Mouse (Mus musculus): ENCODE measurements at regions not wholly inside any gene's neighbourhood (a gene's known extent, or its start where the extent isn't known, plus 50 kb on each side); places are given as distances from the start of the nearest gene placed in this dataset.
"Not testable (repeated sequence)": the region's sequence is repeated elsewhere in the genome, so short reads cannot be mapped to it uniquely, and the experiment has no call there.

DNA sequence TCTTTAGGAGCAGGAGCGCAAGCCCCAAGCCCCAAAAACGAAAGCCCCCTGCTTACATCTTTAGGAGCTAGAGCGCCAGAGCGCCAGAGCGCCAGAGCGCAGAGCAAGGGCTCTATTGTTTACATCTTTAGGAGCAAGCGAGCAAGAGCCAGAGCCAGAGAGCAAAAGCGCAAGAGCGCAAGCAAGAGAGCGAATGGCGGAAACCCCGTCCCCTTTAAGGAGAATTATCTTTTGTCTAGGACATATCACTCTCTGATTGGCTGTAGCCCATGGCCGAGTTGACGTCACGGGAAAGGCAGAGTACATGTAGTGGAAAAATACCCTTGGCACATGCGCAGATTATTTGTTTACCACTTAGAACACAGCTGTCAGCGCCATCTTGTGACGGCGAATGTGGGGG lies 269.7 kb upstream of the Smim15 start:
- DNase-seq (ENCODE audit: low spot score): not testable (repeated sequence)

DNA sequence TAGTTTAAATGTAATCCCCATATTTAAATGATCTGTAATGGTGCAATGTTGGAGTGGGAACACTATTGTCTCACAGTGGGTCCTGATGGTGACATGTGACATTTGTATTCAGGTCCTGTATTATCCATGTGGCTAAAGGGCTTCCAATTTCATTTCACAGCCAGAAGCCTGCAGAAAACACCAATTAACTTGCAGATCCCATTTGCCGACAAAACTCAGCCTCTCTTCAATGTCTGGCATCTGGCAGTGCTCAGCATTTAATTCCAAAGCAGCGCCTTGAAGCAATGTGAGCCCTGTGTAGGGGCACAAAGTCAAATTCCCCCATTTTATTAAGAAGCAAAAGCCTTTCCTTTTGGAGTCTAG lies 277.0 kb upstream of the Smim15 start:
- no peak for DNase-seq (ENCODE audit: low spot score)

DNA sequence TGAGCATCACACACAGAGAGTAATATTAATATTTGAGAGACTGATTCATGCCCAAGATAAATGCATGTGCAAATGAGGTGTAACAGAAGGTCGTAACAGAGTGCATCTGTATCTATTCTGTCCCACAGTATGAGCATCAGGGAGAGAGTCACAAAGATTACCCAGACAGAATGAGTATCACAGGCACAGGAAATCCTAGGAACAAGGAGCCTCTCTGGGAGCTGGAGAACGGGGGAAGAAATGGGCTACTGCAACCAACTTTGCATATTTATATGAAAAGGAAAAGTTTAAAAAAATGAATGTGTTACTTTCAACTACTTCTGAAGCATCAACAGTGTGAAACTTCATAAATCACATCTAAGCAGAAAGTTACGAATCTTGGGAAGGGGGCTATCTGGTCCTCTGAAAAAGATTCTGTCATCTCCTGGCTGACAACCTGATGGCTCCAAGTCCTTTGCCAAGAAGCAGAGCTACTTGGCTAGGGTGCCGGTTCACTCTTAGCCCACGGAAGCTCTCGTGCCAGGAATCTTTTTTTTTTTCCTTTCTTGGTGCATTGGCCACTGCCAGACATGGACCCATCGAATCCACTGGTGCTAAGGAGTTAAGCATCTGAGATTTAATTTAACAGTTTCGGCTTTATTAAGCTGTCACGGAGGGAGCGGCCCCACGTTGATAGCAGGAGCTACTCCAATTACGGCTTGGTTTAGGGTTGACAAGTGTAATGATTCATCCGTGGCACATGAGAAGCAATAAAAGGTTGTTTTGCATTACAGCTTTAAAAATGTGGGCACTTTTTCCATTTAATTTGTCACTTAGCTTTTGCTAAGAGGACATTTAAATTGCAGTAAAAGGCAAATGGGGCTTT lies 277.6 kb upstream of the Smim15 start:
- no peak for DNase-seq (ENCODE audit: low spot score)

DNA sequence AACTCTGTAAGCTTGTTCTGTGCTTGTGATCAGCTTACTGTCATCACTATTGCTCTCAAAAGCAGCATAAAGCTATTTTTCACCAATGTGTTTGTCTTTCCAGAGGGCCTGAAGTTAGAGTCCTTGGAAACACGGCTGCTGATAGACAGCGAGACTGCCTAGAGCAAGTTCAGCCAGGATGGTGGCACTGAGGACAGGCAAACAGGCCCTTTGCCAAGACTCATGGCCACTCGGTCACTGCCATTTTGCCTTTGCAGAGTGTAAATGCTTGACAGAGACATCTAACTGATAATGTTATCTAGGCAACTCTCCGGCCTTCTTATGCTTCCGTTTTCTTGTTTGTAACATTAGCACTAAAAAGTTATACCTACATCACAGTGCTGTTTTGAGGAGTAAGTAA lies 280.3 kb upstream of the Smim15 start:
- DNase-seq (ENCODE audit: low spot score): no peak

DNA sequence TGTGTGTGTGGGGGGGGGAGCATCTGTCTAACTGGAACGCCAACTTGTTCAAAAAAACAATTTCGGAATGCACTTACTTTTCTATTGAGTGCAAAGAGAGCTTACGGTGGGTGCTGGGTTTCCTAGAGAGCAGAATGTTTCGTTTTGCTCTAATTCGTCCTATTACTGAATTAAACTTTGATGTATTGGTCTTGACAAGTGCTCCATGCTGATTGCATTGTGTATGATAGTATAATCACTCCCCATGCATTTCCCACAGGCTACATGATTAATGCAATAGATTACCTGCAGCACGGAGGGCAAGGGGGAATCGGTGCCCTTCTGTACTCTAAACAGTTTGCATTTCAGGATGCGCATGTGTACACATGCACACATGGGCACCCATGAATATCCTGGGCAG lies 283.7 kb upstream of the Smim15 start:
- DNase-seq (ENCODE audit: low spot score): no peak

DNA sequence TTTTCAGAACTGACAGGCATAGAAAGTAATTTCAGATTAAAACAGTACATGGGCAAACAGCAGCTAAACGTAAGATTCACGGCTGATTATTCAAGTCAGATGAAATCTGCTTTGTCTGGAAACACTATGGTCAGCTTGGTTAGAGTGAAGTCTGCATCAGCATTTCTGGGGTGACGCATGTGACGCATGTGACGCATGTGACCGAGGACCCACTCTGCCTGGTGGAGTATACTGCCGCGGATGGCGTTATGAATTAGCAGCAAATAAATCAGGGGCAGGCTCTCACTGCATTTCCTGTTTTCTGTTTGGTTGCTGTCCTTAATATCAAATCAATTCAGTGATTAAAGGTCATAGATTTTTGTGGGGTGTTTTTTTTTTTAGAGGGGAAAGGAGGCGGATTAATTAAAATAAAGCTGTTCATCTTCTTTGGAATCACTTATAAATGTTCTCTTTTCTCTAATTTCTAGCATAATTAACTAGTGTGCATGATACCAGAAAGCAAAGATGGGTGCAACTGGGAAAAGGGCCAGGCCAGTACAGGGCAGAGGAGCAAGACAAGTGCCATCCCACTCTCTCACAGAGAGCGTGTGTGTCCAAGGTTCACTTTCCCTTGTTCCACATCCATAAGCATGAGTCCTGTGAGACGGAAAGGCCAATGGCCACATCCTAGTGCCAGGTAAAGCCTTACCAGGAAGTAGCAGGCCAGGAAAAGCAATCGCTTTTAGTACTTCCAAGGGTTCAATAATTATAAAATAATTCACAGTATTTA lies 285.7 kb upstream of the Smim15 start:
- no peak for DNase-seq (ENCODE audit: low spot score)

DNA sequence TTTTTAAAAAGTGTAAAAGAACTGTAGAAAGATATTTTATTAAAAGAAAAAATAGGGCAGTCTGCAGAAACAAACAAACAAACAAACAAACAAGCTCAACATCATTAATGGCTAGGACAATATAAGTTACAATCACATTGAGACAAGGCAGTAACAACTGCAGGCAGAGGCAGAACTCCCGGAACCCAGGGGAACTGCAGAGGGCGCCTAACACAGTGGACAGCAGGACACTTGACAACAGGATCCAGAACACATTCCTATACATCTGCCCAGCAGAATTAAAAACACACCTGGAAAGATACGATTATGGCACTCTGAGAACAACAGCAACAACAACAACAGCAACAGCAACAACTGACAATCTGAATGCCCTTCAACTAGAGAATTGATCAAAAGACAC lies 291.5 kb upstream of the Smim15 start:
- DNase-seq (ENCODE audit: low spot score): no peak

DNA sequence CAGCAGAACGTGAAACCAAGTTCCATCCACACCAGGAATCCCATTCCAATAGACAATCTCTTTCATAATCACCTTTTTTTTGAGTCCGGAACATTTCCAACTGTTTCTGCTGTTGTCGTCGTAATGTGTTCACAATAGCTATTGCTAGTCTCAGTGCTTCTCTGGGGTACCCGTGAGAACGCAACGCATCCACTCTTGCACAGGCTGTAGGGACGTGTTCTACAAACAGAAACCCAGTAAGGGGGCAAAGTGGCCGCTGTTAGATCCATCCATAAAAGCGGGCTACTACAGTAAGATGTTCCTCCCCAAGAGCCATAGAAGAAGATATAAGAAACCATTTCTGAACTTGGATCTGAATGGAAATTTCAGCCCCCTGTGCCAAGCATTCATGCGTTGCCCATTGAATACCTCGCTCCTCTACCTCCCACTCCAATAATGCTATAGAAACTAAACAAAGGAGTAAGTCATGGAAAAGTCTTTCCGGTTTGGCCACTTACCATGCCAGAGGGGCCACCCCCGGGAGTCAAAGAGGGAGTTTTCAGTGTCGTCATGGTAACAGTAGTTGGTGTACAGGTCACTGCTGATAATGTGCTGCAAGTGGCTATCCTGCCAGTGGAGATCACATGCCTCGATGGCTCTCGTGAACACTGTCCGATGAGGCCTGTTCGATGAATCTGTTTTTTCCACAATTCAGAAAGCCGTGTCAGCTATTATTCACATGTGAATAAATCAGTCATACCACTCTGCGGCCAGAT lies 300.6 kb upstream of the Smim15 start:
- no peak for DNase-seq (ENCODE audit: low spot score)

DNA sequence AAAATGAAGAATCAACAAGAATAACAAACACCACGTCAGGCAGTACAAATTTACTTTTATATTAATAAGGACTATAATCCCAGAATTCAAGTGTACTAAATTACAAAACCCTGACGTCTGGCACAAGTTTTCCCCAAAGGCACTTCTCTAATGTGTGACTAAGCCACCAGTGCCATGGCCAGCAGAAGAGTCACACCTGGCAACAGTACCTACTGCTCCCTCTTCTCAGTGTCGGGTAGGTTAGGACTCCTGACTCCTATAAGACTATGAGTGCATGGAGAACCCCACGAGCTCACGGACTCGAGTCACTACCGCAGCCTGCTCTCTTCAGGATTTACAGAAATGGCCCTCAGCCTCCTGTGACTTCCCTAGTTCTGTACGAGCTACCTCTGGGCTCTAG lies 307.7 kb upstream of the Smim15 start:
- no peak for DNase-seq (ENCODE audit: low spot score)

DNA sequence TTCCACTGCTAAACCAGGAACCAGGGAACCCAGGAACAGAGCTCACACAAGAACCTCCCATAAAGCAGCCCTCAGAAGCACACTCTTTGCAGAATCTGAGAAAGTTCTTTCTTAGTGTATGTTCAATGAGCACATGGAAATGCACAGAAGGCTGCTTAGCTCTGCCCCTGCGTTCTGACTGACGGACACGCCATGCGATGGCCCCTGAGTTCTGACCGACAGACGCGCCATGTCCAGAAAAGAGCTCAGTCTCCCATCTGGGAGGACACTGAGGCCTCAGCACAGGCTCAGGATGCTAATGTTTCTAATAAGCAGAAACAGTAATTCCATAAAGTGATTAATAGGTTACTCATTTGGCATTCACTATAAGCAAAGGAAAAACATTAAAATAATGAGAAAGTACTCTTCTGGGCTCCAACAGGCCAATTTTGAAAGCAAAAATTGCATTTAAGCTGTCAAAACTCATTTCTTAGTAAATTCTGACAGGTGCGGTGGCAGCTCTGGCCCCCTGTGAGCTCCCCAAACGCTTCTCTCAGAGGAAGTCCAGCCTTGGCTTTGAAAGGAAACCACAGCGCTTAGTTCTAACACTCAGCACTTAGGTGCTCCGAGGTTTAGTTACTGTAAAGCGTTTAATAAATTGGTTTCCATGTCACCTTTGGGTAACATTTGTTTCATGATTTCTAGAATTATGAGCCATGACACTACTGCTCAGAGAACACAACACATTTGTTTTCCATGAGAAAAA lies 309.9 kb upstream of the Smim15 start:
- DNase-seq (ENCODE audit: low spot score): peak; percentile 45

DNA sequence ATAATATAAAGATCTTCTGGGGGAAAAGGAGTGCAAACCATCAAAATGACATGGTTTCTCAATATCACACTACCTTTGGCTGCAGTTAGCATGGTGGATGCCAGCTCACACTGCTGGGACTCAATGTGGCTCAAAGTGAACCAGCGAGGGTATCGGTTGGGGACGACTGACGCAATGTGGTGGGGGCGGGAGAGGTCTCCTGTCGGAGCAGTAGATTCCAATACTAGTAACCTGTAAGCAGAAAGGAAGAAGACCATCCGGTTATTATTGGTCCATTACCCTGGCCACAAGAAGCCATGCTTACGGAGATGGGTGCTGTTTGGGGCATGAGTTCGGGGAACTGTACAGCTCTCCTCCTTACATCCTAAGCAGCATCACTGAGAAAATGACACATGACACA lies 313.3 kb upstream of the Smim15 start:
- DNase-seq (ENCODE audit: low spot score): no peak

DNA sequence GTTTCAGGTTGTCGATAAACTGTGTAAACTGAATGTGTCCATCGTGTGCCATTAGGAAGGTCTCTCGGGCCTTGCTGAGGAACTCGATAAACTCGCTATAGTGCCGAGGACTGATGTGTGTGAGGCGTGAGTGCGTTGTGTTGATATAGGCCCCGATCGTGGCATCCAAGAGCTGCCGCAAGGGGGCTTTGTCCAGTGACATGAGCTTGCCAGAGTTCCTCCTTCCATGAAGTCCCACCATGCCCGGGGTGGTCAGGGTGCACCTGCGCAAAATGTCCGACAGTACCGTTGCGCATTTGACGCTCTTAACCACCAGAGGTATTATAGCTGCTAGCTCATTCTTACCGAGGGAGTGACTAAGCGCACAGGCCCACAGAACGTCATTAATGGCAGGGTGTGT lies 317.8 kb upstream of the Smim15 start:
- no peak for DNase-seq (ENCODE audit: low spot score)

DNA sequence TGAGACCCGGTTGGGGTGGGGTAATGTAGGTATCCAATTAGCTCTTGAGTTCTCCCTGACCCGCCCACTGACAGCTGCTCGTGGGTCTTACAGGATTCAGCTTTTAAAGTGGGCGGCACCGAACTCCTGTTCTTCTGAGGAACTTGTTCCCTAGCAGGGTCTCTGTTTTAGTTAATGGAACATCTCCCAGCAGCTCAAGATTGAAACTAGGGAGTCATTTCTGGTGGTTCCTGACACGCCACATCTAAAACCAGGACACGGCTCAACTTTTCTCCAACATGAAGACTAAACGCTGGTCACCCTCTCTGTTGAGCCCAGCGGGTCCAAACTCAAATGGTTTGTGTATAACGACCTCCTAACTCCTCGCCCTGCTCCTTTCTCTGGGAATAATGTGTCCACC lies 322.3 kb upstream of the Smim15 start:
- DNase-seq (ENCODE audit: low spot score): no peak

DNA sequence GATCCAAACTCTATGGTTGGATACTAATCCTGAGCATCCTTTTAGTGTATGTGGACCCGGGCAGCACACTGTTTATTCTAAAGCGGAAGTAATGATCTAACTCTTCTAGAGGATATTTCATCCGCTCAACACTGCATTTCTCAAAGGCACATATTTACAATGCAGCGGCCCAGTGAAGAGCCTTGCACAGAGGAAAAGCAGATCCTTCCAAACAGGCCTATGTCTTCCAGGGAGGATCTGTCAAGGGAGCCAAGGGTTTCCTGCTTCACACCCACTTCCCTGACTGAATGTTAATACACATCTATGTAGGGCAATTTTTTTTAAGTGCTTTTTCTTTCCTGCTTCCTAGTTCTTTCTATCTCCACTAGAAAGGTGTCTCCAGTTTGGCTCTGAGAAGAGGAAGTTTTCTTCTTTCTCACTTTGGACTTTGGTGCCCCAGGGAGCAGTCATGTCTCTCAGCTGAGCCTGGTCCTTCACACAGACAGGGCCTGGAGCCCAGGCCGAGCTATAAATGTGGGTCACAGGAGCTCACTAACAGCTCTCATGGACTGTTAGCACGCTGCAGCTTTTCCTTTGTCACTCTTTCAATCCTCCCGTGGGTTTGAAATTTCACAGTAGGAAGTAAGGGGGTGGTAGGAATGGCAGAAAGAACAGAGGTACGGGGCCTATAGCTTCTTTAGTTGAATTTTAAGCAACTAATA lies 323.2 kb upstream of the Smim15 start:
- no peak for DNase-seq (ENCODE audit: low spot score)

DNA sequence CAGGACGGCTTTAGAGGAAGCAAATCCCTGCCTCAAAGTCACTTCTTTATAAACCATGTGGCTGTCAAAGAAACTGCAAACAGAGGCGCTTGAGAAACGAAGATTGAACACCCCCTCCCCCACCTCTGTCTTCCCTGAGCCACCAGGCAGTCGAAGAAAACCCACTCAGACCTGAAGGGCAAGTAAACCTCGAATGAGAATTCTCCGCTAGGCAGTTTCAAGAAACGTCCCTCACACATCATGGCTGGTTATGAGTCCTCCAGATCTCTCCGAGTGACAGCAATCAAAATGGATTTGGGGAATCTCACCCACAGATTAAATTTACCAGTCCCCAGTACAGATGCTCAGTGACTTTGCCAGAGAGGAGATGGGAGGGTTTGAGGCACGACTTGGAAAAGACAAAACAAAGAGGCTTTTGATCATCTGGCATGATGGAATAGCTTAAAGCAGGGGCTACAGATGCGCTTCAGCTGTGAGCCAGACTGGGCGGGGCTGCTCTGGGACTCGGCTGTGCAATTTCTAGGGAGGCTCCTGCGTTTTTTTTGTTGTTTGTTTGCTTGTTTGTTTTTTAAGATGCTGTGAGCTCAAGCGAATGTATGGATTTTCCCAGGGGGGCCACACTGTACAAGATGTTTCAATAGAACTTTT lies 325.1 kb upstream of the Smim15 start:
- DNase-seq (ENCODE audit: low spot score): no peak

DNA sequence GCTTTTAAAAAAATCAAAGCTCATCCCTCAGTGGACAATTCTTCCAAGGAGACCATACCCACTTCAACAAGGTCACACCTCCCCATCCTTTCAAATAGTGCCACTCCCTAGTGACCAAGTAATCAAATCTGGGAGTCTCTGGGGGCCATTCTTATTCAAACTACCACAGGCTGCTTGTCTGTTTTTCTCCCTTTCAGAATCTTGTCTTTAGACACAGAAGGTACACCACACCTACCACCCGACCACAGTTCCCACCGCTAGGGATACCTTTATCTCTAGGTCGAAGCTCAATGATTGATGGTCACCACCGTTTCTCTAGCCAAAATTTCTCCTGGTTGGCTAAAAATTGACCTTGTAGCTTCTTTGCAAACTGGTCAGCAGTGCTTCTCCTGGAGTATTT lies 328.6 kb upstream of the Smim15 start:
- no peak for DNase-seq (ENCODE audit: low spot score)

DNA sequence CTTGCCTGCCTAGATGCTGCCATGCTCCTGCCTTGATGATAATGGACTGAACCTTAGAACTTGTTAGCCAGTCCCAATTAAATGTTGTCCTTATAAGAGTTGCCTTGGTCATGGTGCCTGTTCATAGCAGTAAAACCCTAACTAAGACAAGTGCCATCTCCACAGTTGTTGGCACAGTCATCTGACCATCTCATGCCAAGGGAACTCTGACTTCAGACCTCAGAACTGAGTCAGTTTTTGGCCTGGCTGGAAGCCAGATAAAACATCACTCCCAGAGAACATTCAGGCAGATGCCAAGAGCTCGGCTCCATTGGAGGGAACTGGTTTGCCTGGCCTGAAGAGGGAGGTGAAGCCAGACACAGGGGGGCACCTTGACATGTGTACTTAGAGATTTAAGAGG lies 330.2 kb upstream of the Smim15 start:
- no peak for DNase-seq (ENCODE audit: low spot score)

DNA sequence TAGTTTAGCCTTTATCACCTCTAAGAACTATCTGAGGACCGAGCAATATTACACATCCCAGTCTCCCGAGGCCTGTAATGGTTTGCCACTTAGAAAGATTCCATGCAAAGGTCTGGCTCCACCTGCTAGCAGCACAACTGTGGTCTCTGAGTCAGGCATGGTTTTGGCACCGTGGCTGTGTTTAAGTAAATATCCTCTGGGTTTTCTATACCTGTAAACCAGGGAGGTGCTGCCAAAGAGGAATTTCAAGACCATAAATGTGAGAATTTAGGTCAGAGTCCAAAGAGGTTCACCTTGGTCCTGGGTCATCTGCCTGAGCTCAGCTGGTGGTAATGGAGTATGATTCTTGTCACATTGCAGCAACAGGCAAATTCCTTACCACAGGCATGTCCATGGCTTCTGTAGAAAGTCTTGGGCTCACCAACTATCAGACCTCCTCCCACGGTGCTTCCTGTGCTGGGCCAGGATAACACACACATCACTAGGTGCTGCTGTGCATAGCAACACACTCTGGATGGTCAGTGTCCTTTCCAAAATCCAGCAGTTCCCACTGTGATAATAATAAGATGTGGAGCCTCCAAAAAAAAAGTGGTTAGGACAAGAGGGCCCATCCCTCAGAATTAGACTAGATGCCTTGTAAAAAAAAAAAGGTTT lies 332.8 kb upstream of the Smim15 start:
- DNase-seq (ENCODE audit: low spot score): no peak

DNA sequence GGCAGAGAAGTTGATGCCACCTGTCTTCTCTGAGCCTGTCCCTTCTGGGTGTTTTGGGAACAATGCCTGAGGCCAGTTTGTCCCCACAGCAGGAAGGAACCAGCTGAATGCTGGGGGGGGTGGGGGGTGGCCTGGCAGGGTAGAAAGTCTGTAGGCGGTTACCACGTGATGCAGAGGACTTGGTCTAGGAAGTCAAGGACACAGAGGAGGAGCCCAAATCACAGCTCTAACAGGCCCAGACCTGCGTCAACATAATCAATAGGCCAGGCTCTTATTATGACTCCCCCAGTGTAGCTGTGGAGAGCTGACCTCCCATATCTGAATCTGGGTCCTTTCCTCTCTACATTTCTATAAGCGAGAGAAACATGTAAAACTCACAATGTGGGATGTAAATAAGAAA lies 333.9 kb upstream of the Smim15 start:
- no peak for DNase-seq (ENCODE audit: low spot score)

DNA sequence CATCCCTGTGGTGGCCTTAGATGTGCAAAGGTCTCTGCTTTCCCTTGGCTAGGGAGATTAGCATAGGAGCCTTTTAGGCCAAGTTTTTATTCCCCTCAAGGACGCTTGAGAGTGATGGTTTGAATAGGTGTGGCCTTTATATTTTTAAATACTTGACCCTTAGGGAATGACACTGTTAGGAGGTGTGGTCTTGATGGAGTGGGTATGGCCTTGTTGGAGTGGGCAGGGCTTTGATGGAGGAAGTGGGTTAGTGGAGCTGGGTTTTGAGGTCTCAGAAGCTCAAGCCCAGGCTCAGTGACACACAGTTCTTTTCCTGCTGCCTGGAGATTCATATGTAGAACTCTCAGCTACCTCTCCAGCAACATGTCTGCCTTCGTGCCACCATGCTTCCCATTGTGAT lies 334.4 kb upstream of the Smim15 start:
- no peak for DNase-seq (ENCODE audit: low spot score)

Measured in thymus, postnatal 0 days (tissue).